Mouse (Mus musculus): ENCODE measurements around the gene Gm498. TPM values are rescaled to one million over a fixed set of nuclear protein-coding genes. Genes with fewer than 3 reads are reported as not detected.

The Gm498 gene
- polyA plus RNA-seq, 1 experiment from 2014 or later, result not detected

GRCm38 (mm10) chr7:143944421-143944980, 77.9 kb downstream of the Gm498 start:
- Histone ChIP-seq H3K9me3 (ENCODE audit: low read length) (no peaks in the 10 kb centered on the region), H3K27ac (ENCODE audit: low read depth) (no peak overlapping the region), H3K4me2 (ENCODE audit: low read depth, low read length) (no peak overlapping the region), H3K4me3 (ENCODE audit: low read depth, low read length) (no peak overlapping the region), H3K27me3 (ENCODE audit: insufficient read depth, low read length) (no peaks in the 10 kb centered on the region), H3K36me3 (replicated peaks; ENCODE audit: insufficient read depth, low read length) (no peaks in the 10 kb centered on the region), H3K9ac (replicated peaks) (no peak overlapping the region), H3K4me1 (ENCODE audit: insufficient read depth) (no peaks in the 10 kb centered on the region)
- ATAC-seq (no peak), DNase-seq (no peak)
- WGBS (ENCODE audit: insufficient replicate concordance), result 70% methylated on average over 6 of the region's 6 CpGs
- no peak for TF ChIP-seq EP300 (IDR thresholded peaks at IDR 0.05; ENCODE audit: low read depth)
- no peak for TF ChIP-seq CTCF (IDR thresholded peaks at IDR 0.05; ENCODE audit: low read depth)

Small RNA genes within 50 kb of the gene (microRNA-seq; reads per million reads assigned to microRNA genes)
- gene Mir6404, result not detected

Other genes starting within 250 kb of the Gm498 start
- 1.8 and 2.0 TPM in 2 replicates for gene Tnfrsf26, start 238.1 kb upstream of the Gm498 start, polyA plus RNA-seq (2015; fragmentation: Nextera tagmentation; extraction: Ambion mirVana)
- 0.95 and 1.3 TPM in 2 replicates for gene Tnfrsf22, start 217.2 kb upstream of the Gm498 start, polyA plus RNA-seq (2015; fragmentation: Nextera tagmentation; extraction: Ambion mirVana)
- 0.90 and 1.1 TPM in 2 replicates for gene Tnfrsf23, start 181.0 kb upstream of the Gm498 start, polyA plus RNA-seq (2015; fragmentation: Nextera tagmentation; extraction: Ambion mirVana)
- 1.4 and 1.6 TPM in 2 replicates for gene Osbpl5, start 109.9 kb upstream of the Gm498 start, polyA plus RNA-seq (2015; fragmentation: Nextera tagmentation; extraction: Ambion mirVana)
- gene Mrgprg, start 99.8 kb upstream of the Gm498 start, polyA plus RNA-seq (2015; fragmentation: Nextera tagmentation; extraction: Ambion mirVana), result not detected in 2 replicates
- 0.08 and 0.15 TPM in 2 replicates for gene Mrgpre, start 82.3 kb upstream of the Gm498 start, polyA plus RNA-seq (2015; fragmentation: Nextera tagmentation; extraction: Ambion mirVana)
- 9.2 and 11.1 TPM in 2 replicates for gene Nadsyn1, start 44.0 kb upstream of the Gm498 start, polyA plus RNA-seq (2015; fragmentation: Nextera tagmentation; extraction: Ambion mirVana)
- gene Dhcr7, start 43.7 kb upstream of the Gm498 start, polyA plus RNA-seq (2015; fragmentation: Nextera tagmentation; extraction: Ambion mirVana), result 11.4 and 12.1 TPM in 2 replicates
- 0.58 and 0.92 TPM in 2 replicates for gene Shank2, start 135.1 kb downstream of the Gm498 start, polyA plus RNA-seq (2015; fragmentation: Nextera tagmentation; extraction: Ambion mirVana)

Data from liver, postnatal 0 days (tissue).